Mouse (Mus musculus) frontal cortex, postnatal 10 days (tissue): Measurements from ENCODE around the gene Dop1b.

Experiments used
- DNase-seq, 2 experiments: peaks; one replicate each; pipeline ENCODE4 v3.0.0; 2022; ENCODE audit warnings: low spot score in 2 of 2, mixed read lengths in 1 of 2

The Dop1b gene

DNA sequence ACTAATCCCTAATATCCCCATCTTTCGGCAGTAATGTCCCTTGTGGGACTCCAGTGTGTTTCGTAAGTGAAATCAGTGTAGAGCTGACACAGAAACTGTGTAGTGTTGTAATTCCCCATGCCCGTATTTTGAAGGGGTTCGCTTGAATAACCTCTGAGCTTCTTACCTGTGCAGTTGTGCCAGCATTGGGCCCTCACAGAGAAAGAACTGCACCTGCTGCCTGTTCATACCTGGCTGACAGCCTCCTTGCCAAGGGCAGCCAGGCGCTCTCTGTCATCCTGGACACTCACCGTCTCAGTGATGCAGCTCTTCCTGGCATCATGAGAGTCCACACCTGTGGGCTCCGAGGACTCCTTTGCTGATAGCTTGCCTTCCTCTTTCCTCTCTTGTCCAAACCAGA lies 1.3 kb downstream of the Dop1b start:
- no peak for DNase-seq

DNA sequence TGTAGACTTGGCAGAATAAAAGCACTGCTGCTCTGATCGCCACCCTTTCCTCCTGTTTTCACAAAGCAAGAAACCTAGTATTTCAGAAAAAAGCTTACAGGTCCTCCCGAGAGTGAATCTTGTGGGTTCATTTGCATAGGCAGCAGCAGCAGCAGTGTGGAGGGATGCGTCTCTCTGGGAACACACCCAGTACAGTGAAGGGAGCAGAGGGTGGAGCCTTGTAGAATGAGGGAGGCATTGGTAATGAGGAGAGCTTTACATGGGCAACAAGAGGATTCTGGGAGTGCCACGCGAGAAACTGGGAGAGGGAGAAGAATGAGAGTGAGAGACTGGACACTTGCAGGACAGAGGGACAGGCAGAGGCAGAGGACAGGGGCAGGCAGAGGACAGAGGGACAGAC lies 2.7 kb downstream of the Dop1b start:
- no peak for DNase-seq

DNA sequence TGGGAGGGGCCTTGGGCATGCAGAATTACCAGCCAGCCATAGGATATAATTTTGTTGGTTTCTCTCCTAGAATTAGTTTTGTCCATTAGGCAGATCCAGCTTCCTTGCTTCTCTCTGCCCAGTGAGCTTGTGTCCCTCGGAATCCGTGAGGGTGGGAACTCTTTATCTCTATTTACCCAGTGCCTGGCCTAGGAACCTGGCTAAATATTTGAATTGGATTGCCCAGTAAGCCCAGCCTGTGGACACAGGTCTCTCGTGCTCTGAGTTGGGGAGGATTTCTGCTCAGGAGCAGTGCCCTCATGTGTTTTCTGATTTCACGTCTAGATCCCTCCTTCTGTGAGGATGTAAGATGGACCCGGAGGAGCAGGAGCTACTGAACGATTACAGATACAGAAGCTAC lies 4.1 kb downstream of the Dop1b start:
- no peak for DNase-seq

DNA sequence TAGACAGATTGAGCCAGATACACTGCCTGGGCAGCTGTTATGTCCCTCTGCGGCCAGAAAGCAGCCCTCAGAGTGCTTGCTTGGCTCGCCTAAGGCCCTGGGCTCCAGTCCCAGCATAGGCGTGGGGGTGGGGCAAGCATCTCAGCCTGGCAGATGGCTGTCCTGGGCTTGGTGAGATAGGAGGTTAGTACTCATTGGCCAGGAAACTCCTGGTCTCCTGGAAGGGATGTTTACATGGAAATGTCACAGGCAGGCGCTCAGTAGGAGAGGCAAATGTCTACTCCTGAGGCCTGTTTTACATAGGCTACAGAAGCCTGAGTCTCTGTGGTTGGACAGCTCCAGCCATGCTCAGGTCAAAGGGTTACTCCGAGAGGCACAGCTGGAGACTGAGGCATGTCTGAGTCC lies 5.6 kb downstream of the Dop1b start:
- DNase-seq, result peak; percentile 37 to 65

DNA sequence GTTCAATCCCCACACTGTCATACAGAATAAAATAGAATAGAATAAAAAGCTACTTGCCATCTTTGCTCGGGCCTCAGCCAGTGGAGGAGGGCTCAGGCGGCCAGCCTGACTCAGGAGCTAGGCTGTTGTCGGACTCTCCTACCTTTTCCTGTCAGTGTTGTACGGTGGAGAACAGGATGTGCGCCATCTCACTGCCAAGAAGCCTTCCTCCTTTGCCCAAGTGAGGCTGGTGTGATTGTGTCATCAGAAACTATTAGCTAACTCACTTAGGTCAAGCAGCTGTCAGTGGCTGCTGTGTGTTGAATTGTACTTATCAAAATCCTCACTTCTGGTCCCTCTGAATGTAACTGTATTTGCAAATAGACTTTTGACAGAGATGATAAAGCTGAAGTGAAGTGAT lies 10.1 kb downstream of the Dop1b start:
- DNase-seq, result no peak

DNA sequence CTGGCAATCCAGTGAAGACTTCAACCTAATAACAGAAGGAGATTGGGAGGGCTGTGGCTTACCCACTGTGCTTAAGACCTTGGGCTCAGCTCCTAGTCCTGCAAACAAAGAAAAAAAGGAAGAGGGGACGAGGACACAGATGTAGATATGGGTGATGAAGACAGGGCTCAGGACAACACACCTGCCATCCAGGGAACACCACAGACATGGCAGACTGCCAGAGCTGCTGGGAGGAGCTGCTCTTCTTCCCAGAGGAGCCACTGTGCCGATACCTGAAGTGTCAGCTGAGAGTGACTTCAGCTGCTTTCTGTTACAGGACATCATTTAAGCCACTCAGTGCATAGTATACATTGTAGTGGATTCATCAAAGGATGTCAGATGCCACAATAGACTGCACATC lies 10.8 kb downstream of the Dop1b start:
- DNase-seq, result no peak

DNA sequence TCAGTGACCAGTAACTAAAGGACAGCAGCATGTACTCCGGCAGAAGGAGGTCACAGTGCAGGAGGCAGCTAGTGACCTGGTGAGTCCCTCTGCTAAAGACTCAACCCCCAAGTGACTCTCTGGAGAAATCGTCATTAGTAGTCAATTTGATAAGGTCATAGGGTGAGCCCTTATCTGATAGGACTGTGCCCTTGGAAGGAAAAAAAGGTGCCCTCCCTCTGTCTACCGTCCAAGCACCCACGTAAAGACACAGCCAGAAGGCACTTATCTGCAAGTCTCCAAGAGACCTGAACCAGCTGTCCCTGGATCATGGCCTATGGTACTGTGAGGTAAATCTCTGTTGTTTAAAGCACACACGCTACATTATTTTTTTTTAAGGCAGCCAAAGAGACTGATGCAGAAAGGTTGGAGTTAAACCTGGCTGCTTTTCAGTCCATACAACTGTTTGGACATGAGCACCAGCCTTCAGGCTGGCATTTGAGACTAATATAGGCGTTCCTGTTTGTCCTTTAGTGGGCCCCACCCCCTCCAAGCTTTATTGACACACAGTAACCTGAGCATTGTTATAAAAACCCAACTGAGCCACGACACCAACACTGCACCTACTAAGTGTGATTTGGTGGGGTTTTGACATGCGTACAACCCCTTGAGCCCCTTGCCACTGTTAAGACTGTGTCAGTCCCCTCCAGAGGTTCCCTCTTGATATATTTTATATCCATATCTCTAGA lies 13.9 kb downstream of the Dop1b start:
- DNase-seq, result no peak

DNA sequence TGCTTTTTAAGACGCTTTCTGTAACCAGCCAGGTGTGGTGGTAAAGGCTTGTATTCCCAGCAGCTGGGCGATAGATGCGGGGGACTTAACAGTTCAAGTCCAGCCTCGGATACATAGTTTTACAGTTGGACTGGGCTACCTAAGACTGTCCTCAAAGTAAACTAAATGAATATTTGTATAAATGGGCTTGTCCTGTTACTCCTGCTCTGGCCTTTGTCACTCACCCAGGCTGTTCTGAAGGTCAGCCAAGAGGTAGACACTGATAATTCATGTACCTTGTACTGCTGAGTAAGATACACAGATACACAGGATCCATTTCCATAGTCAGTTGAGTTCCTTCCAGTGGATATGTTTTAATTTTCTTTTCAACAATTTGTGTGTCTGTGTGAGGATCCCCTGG lies 14.5 kb downstream of the Dop1b start:
- no peak for DNase-seq

DNA sequence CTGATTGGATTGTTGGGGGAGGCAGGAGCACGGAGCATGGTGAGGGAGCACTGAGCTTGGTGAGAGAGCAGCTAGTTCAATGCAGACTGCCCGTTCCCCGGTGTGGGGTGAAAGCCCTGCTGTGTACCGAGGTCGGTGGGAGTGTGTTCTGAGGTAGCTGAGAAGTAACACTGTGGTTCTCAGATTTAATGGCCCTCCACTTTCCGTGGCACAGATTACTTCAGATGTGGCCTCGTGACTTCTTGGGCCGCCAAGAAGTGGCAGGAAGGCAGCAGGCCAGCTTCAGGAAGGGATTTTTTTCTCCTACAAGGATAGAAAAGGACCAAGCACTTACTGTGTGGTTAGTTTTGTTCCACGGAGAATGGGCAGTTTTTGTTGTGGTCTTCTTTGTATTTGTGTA lies 17.0 kb downstream of the Dop1b start:
- DNase-seq, result no peak

DNA sequence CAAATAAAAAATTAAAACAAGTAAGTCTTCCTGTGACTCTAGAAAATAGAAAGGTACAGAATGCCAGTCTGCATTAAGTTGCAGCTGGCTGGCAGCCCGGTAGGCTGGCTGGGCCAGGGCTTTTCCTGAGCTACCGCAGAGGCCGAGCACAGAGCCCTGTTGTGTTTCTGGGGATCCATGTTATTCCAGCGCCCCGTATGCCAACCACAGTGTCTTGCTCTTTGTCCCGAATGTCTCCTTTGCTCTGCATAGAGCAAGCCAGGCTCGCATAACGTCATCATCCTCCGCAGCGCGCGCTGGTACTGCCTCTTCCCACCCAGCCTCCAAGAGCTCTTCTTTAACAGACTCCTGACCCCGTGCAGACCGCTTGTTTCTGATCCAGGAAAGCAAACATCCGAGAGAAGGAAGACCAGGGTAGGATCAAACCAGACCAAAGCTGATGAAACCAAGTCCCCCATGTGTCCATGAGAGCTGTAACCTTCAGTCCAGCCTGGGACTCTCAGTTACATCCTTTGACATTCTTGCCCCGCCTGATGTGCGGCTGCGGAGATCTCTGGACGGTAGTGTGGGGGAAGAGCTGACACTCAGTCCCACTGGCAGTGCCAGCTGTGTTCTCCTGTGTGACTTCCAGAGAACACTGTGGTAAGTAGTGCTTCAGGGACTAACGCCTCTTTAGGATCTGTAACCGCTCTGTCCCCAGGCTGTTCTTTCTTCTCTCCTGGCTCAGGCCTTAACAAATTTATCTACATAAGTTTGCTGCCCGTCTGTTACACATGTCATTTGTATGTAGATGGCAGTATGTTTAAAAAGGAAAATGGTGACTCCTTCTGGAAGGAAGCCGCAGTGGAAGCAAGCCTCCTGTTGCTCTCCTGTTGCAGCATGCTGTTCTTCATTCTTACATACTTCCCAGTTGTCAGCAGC lies 18.4 kb downstream of the Dop1b start:
- DNase-seq, result peak in 1 of 2 experiments; percentile 47

DNA sequence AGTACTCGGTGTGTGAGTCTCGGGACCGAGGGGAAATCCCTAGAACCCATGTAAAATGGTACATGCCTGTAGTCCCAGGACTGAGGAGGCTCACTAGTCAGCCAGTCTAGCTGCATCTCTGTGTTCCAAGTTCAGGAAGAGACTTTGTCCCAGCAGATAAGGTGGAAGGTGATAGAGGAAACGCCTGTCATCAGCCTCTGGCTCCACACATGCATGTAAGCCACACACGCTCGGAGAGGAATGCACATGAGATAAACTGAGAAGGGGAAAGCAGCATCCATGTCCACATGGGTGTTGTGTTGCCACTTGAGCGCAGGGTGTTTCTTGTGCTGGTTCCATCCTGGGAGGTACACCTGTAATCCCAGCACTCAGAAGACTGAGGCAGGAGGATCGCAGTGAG lies 19.6 kb downstream of the Dop1b start:
- DNase-seq, result no peak

DNA sequence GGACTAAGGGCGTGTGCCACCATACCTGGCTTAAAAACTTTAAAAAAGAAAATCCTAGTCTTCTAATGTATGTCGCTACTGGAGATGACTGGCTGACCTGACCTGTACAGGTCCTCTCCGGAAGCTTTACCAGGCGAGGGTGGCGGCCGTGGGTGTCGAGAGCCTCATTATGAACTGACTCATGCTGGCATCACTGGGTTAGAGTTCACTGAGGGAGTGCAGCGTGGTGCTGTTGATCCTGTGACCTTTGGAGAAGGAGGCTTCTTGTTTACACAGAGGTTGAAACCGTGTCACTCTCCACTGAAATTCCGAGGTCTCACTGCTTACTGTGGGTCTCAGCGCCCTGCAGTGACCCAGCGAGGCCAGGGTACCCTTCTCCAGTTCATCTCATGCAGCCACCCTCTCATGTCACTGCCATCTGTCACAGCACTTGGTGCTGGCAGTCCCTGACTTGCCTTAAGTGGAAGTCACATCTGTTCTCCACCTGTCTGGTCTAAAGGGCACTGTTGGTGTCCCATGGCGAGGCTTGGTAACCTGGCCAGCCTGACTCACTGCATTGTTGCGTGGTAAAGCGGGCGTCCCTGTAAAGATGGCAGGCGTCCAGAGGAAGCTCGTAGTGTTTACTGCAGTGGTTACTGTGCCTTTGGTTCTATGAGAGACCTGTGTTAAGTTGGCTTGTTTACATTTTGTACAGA lies 21.3 kb downstream of the Dop1b start:
- DNase-seq, result no peak

DNA sequence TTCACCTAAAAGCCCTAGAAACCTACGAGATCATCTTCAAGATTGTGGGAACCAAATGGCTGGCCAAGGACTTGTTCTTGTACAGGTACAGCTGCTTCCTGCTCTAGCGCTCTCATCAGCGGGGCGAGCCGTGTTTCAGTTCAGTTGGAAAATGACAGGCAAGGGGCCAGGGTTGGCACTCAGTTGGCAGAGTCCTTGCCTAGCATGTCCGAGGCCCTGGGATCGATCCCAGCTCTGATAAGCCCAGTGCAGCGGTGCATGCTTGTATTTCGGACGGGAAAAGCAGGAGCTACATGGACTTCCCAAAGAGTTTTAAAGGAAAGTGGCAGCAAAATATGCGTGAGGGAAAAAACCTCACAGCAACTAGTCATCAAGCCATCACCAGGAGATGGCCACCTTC lies 27.5 kb downstream of the Dop1b start:
- DNase-seq, result no peak

DNA sequence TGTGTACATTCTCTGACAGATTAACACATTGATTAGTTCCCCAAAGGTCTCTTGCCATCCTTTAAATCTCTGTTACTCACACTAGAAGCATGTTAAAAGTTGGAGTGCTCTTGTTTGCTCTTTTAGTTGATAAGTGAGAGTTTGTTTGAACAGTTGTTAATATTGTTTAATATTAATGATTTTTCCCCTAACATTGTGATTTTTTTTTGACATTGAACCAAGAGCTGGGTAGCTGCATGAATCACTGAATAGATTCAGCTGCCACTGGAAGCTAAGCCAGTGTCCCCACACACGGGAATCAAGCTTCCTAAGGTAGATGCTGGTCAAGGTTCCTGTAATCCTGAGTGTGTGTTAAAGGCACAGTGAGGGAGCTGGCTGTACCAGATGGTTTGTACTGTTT lies 31.2 kb downstream of the Dop1b start:
- DNase-seq, result no peak

DNA sequence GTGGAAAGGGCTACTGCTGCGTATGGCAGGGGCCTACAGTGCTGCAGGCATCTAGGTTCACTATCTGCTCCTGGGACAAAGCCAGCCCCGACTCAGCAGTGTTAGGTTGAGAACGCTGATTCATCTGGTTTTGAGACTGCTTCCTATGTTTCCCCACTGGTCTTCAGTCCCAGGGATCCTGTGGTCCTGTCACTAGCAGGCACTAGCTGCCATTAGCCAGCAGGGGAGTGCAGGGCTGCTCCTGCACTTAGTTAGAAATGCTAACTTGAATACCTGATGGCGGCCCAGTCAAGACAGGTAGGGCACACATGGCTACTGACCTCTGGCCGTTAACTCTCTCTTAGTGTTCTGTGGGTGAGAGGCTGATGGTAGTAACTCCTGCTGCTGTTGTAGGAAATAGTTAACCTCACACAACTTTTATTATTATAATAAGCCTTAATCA lies 32.4 kb downstream of the Dop1b start:
- no peak for DNase-seq

DNA sequence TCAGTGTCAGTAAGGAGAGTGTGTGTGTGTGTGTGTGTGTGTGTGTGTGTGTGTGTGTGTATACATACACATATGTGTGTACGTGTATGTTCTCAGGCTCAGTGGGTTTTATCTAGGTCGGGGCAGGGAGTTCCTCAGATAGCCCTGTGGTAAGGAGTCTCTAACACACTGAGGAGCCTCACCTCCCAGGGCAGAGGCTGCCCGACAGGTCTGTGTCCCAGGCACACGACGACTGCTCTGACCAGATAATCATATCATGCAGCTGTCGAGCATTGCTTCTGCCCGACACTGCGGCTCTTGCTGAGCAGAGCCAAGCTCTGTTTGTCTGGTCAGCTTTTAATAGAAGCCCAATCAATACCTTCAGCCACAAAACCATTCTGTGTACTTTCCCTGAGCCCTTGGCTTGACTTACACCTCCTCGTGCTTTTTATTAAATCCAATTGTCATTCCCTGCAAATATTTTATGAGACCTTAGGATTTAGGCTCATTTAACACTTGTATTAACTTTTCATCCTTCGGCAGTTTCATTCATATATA lies 33.2 kb downstream of the Dop1b start:
- no peak for DNase-seq

DNA sequence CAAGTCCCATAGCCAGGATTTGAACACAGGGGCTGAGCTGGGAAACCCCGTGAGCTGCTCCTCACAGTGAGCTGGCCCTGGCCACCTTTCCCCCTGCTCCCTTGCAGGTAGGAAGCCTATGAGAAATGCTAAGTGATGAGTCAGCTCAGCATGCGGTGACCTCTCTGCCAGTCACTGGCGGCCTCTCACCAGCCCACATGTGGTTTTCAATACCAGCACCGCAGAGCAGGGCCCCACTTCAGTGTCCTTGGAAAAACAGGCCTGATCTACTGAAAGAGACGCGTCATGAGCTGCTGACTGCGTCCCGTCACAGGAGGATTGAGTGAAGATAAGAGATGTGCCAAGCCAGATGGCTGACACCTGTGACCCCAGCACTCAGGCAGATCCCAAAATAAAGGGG lies 34.7 kb downstream of the Dop1b start:
- no peak for DNase-seq

DNA sequence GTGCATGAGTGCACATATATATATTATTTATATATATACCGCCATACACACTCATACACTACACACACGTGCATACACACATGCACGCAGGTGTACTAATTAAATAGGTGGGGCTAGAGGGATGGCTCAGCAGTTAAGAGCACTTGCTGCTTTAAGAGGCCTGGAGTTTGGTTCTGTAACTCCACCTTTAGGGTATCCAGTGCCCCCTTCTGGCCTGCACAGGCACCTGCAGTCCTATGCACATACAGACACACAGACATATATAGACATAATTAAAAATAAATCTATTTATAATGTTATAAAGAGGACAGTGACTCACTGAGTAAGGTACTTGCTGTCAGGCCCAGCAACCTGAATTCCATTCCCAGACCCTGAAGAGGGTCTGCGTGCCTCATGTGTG lies 35.3 kb downstream of the Dop1b start:
- no peak for DNase-seq

DNA sequence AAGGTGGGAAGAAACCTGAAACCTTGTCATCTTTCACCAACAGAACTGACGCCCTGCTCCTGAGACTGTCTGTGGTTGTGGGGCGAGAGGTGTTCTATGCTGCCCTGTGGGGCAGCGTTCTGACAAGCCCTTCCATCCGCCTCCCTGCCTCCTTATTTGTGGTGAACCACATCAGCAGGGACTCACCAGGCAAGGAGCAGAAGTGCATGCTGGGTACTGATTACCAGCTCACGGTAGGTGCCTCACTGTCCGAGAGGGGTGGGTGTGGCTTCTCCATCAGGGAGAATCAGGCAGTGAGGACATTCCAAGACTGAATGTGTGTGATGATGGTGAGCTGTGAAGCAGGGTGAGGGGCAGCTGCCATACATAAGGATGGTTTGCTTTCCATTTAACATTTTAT lies 35.7 kb downstream of the Dop1b start:
- DNase-seq, result no peak

DNA sequence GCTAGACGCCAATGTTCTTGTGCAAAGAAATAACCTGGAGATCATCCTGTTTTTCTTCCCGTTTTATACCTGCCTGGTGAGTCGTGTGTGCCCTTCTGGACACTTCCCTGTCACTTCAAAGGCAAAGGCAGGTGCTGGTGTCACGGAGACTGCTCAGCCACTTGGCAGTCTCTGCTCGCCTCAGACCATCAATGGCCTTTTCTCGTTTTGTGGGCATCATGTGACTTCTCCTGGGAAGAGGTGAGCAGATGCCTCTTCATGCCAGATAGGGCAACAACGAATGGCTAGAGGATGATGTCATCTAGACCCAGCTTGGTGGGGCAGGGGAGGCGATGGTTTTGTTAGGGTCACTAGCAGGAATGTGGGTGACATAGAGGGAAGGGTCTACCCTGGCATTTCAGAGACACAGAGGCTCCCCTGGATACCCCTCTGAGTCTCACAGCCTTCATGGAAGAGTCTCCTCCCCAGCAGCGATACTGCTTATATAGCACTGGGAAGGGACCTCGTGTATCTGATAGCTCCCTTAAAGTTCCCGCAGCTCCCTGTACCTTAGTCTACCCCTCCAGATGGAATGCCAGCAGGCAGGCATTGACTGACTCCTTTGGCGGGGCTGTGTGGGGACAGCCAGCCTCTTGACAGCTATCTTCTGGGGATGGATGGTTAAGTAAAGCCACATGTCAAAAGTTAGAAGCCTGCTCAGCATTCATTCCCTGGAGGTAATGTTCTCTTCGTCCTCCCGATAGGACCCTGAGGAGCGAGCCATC lies 37.6 kb downstream of the Dop1b start:
- DNase-seq, result no peak

DNA sequence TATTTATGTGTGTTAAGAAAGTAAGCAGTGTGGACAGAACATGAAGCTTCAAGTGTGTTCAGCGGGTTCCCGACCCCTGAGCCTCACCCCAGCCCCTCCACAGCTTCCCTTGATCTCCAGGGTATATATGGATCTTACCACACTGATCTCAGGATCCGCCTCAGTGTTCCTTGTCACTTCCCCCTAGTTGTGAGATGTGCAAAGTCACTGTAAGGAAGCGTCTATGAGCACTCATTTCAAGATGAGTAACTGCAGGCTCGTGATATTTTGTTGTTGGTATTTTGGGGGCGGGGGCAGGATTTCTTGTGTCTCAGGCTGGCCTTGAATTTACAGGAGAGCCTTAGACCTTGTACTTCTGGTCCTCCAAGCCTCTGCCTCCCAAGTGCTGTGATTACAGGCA lies 38.8 kb downstream of the Dop1b start:
- DNase-seq, result no peak

DNA sequence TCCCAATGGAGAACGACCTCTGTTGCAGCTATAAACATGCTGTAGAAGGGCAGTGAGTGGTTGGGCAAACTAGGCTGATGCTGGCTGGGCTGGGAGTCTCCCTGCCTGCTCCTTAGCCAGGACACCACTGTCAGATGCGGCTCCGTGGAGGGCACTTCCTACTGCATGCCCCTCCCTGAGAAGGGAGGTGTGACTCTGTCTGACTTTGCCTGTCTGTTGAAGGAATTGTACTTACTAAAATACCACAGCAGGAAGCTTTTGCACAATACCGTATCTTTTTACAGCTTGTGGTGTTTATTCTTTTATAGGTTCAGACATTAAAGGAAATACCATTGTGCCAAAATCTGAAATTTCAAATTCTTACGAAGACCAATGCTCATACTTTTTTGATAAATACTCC lies 40.1 kb downstream of the Dop1b start:
- DNase-seq, result no peak
